Mouse (Mus musculus) thymus, postnatal 4 days (tissue): ENCODE measurements at regions not wholly inside any gene's neighbourhood (a gene's known extent, or its start where the extent isn't known, plus 50 kb on each side); places are given as distances from the start of the nearest gene placed in this dataset.

ENCODE experiments used
- DNase-seq: peaks from one replicate; pipeline ENCODE4 v3.0.0; 2021

DNA sequence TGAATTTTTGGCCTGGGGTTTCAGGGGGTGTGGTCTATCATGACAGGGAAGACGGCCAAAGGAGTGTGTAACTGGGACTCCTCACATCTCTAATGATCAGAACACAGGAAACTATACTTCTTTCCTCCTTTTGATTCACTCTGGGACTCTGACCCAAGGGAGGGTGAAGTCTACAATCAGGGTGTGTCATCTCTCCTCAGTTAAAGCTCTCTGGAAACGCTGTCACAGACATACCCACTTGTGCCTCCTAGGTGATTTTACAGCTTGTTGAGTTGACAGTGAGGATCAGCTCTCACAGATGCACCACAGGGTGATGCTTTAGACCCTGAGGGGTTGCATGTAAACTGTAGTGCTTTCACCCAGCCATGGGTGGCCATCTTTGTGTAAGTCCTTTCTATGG, 194.9 kb upstream of the Klf4 start:
- DNase-seq: no peak

DNA sequence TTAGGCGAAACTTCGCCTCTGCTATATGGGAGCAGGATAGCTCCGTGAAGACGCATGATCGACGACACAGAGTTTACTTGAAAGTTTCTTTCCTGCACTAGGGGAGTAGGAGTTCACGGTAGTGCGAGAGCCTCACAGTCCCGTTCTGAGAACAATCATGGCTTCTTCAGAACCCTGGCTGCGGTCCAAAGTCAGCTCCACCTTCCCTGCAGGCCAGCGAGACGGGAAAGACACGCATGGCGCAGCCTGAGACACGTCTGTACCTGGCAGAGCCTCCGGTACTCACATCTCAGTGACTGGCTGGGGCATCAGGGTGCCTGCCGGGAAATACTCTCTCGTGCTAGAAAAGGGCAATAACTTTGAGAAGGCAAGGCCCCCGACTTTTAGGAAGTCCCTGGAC, 193.8 kb upstream of the Klf4 start:
- DNase-seq: no peak

DNA sequence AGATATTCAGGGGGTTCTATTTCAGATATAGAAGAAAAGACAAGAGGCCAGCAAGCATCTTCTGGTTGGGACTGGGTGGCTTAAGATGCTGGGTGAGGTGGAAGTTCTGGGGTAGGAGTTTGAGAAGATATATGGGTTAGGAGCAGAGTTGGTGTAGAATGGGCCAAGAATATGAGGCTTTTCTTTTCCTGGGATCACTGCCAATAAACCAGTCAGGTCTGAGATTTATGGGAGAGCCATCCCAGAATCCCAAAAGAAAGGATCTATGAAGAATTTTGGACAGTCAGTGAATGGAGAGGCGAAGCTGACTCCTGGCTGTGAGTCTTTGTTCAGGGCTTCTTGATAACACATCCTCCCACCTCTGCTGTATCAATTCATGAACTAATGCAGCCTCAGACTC, 192.0 kb upstream of the Klf4 start:
- no peak for DNase-seq

DNA sequence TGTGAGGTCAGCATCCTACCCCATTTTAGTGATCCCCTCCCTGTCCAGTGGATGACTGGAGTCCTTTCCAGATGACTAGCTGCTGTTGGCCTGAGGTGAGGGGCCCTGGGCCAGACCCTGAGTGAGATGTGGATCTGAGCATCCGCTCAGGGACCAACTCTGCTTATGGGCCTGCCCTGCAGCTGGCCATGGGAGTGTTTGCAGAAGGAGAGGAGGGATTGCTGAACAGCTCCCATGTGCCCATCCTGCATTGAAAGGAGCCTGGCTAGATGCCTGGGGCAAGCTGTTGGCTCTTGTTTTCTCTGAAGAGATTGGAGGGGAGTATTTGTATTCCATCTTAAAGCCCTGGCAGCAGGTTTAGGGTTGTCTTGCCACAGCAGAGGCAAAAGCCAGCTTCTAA, 190.9 kb upstream of the Klf4 start:
- DNase-seq: no peak

DNA sequence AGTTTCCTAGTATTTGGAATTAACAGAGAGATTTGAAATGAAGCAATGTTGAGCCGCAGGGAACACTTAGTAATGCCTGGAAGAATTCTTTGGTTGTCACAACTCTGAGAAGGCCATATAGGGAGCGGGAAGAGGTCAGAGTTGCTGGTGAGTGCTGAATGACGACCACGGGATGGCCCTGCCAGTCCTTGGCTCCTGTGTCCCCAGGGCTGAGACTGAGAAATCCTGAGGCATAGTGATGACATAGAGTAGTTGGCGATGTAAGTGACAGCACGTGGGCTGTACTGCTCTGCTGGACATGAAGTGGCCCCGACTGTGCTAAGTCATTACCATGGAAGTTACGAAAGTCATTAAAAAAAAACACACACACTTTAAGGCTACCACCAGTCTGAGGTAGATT, 190.1 kb upstream of the Klf4 start:
- no peak for DNase-seq

DNA sequence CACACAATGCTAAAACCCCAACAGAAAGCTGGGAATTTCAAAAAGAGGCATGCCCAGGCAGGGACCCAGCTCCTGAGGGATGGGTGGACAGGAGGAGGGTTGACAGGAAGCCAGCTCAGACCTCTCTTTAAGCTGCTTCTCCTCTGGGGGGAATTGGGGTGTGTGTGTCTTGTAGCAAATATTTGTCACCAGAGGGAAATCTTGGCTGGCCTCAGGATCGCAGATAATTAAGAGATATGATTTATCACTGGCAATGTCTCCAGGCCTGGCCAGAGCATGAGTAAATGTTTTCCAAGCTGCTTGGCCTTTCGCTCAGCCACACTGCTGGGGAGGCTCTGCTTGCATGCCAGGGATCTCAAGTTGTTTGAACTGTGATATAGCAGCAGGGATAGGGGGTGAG, 189.6 kb upstream of the Klf4 start:
- no peak for DNase-seq

DNA sequence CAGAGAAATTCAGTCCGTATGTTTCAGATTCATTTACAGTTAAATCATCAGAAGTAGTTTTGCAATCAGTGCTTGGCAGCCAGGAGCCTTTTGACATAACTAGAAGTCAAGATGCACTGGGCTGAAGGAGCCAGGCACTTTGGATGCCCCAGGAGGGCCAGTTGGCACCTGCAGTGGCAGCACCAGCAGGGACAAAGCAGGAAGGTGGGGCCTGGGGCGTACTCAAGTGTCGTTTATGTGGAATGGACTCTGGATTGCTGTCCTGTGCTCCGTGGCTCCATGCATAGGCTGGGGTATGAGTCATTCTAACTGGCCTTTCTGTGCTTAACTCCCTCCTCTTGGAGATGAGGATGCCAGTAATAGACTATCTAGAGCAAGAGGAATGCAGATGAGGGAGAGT, 186.2 kb upstream of the Klf4 start:
- no peak for DNase-seq

DNA sequence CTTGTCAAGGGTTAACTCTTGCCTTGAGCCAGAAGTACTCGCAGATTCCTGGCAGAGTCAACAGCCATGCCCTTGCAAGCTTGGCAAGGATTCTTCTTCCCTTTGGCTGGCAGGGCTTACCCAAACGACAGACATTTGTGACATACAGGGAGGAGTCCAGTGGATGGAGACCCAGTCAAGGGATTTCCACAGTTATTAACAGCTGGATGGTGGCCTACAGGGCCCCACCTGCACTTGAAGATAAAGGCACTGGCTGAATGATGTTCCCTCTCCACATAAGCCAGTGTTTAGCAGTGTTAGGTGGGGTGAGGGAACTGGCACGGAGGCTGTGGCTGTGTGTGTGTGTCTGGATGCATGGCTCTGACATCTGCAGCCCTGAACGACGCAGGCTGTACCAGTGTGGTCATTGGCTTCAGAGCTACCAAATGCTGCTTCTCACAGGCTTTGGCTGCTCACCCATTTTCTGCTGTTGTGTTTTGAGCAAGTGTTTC, 183.9 kb upstream of the Klf4 start:
- no peak for DNase-seq

DNA sequence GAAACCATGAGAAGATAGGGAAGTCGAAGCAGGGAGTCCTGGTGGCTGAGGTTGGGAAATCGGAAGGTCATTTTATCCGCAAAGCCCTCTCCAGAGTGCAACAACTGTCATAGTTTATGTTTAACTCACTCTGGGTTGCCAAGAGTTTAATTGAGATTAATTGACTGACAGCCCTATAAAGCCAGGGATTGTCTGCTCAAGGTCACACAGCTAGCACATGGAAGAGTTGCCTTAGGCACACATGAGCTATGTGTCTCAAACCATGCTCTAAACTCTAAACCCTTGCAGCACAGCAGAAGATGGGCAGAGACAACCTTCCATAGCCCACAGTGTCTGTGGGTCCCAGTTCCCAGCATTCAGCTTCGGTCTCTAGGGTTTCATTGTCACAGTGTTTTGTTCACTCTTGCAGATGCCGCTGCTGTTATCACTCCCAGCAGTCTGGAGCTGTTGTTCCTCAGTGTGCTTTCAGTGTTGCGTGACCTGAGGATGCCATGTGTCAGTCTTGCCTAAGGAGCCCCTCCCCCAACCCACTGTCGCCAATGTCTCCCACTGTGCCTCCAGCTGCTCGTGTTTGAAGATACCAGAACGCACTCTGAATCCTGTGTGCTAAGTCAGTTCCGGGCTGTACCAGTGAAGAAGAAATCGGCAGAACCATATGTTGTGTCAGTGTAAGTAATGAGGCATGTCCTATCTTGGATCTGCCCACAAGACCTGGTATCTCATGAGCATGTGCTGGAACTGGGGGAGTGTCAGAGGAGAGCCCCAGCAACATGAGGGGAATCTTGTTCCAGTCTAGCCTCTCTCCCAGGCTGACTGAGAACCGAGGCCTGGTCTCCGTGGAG, 179.5 kb upstream of the Klf4 start:
- DNase-seq: no peak

DNA sequence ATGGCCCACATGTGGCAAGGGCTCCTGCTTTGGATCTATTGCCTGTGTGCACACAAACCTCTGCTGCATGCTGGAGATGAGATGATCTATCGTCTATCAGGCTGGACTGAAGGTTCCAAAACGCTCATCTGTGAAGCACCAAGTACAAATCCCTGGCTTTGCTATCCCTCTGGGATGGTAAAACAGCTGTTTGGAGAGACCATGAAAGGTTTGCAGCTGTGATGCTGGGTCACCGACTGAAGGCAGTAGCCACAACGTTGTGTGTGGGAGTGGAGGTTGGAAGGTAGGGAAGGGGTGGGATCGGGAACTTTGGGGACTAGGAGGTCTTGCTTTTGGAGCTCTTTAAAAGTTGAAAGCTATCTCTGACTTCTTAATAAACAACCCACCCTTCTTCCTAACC, 178.2 kb upstream of the Klf4 start:
- DNase-seq: no peak

DNA sequence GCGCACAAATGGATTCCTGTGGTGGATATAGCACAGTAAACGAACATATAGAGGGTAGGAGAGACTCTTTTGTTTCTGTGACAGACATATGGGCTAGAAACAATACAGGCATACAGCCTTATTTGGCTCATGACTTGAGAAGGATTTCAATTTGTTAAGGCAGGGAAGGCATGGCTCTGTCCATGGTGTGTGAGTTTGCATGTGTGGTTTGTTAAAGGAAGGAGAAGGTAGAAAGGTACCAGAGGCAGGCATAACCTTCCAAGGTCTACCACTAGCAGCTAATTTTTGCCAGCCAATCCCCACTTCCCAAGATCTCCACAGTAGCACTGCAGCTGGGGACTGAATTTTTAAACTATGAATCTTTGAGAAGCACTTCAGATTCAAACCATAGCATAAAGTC, 176.5 kb upstream of the Klf4 start:
- DNase-seq: no peak

DNA sequence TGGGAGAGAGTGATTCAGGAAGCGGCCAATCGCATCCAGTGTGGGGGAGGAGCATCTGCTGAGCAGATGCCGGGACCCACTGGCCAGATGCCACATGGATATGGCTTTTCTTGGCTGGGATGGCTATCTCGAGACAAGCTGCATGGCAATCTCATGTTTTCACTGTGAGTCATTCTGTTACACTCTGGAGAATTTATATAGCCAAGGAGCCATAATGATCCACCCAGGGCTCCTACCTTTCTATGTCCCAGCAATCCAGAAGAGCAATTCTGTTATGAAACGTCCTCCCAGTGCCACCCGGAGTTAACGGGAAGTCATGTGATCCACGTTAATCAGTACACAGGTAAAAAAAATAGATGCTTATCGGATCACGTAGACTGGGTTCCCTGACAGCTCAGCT, 175.7 kb upstream of the Klf4 start:
- DNase-seq: no peak

DNA sequence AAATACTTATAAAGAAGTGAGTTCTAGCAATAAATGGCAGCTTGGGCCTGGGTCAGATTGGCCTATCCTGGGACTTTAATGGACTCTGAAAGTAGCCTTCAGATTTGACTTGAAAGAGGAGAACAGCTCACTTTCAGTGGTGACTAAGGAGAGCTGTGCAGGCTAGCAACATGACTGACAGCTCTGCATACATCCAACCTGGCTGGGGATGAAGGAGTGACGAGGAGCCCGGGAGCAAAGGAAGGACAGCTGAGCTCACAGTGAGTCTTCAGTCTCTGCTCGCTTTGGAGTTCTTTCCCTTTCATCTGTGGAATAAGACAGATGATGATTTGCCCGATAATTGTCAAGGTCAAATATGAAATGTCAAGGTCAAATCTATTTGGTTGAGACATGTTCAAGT, 172.7 kb upstream of the Klf4 start:
- no peak for DNase-seq

DNA sequence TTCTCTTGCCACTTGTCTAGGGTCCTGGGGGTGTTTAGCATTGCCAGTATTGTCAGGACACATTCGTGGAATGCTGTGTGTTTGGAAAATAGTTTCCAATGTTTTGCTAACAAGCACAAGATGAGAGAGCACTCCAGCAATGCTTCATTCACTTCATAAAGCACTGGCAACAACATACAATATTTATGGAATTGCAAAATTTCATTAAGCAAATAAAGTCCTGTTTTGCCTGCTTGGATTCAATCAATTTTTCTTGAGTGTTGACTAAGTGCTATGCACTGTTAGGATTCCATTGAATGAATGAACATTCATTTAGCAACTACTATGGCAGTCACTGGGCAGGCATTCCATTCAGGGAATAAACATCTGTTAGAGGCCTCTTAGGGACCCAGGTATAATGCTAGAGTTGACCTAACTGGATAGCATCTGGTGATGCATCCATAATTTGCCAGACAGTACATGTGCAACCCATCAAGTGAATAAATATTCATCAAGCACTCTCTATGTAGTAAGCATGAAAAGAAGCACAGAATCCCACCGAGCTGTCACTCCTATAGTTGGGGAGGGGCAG, 171.2 kb upstream of the Klf4 start:
- no peak for DNase-seq

DNA sequence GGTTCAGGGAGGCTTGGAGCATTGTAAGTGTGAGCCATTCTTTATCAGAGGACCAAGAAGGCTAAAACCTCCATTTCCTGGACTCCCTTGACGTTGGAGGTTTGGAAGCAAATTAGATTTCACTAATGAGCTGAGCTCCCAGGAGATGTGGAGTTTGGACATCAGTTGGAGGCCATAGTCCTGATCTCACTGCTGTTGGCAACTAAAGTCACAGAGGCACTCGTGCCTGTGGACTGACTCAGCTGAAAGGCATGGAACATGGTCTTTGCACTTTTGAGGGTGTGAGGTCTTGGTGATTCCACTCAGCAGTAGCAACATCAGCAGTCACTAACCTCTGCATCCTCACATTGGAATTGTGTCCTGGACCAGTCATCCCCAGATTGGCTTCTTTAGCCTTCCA, 169.1 kb upstream of the Klf4 start:
- DNase-seq: no peak

DNA sequence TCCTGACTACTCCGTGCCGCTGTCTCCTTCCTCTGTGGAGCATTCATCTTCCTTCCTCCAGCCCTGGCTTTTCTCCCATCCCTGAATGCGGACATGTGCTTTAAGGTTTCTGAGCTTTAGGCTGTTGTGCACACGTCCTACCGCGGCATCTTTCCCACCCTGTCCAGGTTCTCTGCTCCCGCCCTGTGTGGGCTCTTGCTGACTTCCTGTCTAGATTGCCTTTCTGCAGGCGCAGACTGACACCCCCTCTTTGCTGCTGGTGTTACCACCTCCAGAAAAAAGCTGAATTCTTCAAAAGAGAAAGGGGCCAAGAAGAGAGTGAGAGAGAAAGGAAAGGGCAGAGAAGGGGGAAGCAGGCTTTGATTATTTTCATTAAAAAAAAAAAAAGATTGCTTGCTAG, 167.7 kb upstream of the Klf4 start:
- no peak for DNase-seq

DNA sequence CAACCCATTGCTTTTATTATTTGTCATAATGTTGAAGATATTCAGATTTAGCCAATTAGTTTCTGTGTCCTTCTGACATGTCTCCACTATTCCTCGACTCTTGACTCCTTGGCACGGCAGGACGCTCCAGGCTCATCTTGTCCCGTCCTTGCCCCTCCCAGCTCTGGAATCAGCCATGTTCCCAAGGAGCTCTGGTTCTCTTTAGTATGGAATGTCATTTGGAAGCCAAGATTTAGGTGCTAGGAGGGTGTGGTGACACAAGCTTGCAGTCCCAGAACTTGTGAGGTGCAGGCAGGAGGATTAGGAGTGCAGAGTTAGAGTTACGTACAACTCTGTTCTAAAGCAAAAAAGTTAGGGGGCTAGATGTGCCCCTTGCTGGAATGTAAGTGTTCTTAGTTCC, 166.9 kb upstream of the Klf4 start:
- no peak for DNase-seq

DNA sequence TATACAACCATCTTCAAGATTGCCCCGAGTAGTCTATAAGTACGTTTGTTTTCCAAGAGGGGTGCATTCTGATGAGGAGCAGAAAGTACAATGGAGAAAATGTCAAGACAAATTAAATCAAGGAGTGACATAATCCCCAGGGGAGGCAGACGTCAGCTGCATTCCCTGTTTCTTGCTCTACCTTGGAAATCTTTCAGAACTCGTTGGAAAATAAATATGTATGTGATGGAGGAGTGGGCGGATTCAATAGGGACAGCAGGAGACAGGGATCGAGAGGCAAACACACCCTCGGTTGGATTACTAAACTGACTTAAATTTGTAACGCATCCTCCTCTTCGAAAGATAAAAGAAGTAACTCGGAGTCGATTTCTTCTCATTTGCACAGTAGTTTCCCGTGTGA, 164.8 kb upstream of the Klf4 start:
- DNase-seq: no peak

DNA sequence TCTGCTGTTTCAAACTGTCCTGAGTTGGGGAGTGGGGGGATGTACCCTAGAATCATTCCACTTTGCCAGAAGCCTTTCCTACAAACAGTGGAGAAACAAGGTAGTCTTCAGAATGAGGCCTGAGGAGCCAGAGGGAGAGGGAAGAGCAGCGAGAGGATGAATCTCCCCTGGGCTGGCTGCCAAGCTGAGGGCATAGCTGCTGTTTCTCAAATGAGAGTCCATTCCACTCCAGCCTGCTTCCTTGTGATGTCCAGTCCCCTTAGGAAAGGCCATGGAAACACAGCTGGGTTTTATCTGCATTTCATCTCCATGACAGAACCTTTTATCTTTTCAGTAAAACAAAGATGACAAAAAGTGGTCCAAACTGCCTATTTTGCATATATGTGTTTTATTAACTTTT, 164.2 kb upstream of the Klf4 start:
- DNase-seq: no peak

DNA sequence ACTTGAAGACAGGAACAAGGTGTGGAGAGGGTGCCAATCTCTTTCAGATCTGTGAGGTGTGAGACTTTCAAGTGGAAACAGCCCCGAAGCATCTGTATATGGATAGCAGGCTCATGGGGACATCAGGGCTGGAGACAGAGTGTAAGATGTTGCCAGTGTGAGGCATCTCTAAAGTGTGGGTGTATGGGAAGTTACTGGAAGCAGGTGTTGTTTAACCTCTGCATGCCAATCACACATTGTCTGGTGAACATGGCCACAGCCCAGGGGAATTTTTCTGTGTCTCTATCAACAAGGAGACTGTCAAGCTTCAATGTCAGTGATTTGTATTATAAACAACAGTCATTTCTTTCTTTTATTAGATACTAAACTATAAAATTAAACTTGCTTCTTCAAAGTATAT, 163.0 kb upstream of the Klf4 start:
- DNase-seq: no peak

DNA sequence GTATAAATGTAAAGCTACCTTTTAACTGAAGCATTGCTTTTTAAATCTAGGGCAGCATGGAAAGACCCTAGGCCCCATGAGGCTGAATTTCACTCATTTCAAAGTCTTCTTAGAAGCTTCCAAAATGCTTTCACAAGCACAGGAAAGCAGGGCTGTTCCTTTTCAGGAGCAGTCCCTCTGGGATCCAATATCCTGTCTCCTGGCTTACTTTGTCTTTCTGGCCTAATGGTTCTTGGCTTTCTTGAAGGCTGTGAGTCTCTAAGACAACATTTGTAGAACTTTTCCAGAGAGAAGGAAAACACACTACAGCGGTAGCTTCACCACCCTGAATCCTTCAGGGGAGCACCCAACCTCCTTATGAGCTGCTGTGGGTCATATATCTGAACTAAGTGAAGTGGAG, 157.2 kb upstream of the Klf4 start:
- DNase-seq: no peak

DNA sequence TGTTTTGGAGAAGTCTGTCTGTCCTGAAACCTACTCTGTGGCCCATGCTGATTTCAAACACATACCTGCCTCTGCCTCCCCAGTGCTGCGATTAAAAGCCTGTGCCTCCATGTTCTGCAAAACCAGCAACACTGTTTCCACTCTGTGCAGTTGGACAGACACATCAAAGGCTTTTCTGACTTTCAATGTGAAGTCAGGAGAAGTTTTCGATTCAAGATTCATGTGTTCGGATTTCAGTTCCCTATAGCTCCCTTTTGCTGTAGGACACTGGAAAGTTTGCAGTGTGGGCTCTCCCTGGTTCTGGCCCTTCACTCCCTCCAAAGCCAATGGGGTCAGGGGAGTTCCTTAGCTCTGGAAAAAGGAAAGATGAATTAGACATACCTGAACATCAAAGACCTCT, 154.5 kb upstream of the Klf4 start:
- DNase-seq: no peak

DNA sequence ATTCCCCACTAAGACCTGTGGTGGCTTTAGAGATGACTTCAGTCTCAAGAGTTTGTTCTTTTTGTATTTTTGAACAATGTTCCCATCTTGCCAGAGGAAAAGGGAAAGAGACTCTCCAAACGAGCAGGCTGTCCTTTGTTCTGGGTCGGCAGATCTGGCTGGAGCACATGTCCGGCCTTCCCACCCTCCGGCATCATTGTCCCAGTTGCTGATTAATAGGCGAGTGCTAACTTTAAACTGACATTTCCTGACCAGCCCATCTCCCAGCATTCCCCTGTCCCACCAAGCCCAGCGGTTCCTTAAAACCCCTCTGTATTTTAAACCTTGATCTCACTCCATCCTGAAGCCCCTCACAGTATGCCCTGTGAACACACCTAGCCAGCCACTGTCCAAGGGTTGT, 140.0 kb upstream of the Klf4 start:
- DNase-seq: no peak

DNA sequence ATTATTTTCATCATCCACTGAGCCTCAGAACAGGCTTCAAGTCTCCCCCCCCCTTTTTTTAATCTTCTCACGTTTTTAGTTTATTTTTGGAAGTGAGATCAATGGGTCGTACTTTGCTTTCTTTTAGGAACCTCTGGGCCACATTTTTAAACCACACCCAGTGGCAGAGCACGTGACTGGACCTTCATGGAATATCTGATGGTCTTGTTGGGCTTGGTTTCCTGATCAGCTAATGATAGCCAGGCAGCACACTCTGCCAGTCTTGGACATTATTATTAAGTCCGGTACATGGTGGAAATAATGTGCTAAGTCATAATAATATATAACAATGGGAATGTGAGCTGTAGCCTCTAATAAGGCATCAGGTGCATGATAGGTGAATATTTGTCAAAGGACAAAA, 138.0 kb upstream of the Klf4 start:
- no peak for DNase-seq

DNA sequence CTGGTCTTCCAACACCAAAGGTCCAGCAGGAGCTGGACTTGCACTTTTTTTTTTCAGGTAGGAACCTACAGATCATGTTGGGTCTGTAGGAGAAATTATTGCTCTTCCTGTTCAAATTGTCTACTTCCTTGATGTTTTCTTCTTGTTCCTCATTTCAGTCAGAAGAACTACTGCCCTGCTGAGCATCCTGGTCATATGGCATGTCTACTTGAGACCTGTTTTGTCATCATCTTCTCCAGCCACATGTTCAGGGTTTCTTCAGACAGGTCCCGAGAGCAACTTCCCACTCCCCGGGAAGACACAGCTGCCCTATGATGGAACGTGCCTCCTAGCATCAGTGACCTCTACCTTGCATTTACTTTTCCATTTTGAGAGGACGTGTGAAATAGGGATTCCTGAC, 132.6 kb upstream of the Klf4 start:
- DNase-seq: no peak
